8 mouse cellular contexts compared by ENCODE assay signal in the genomic region with DNA sequence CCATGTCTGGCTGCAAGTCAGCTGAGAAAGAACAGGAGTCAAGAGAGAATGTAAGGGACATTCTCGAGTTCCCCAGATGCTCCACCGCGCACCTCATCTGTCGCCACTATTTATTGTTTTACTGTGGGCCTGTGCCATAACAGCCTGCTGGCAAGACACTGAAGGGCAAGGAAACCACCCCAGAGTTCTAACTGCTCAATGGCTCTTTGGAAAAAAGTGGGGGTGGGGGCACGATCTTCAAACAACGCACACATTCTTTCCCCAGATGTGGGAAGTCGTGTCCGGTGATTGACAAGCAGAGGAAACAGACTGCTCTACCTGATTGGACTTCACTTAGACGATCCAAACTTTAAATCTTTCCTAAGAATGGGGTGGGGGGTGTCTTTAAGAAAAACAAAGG. TPM values are rescaled to one million over a fixed set of nuclear protein-coding genes. Genes with fewer than 3 reads are reported as not detected.
A peak's percentile ranks its signal among the peaks of the same experiment; 100 is the strongest.
DNase-seq lines count a peak whose midpoint lies in the region; ATAC-seq lines count a peak whose summit lies in the region.

No protein-coding gene starts in this region.

- H3K27me3 ChIP-seq in stomach, embryonic 15.5 days (replicated peaks), result no peaks in the 10 kb centered on the region

- H3K27ac ChIP-seq in stomach, embryonic 15.5 days, result peak overlapping the region; percentile 83

- peak overlapping the region; percentile 48 for H3K4me2 ChIP-seq in stomach, embryonic 15.5 days

- H3K9me3 ChIP-seq in stomach, embryonic 15.5 days, result no peaks in the 10 kb centered on the region

- H3K4me1 ChIP-seq in stomach, embryonic 15.5 days, result peaks cover 23% of the 10 kb centered on the region

- no peak for ATAC-seq in stomach, embryonic 15.5 days (ENCODE audit: insufficient read depth, low FRiP score, low read depth)

- 10% methylated on average over 9 of the region's 9 CpGs for WGBS in stomach, embryonic 15.5 days

- H3K9ac ChIP-seq in stomach, embryonic 15.5 days, result 0 out of 2 replicates have a peak overlapping the region, but pooled peaks have one; percentile 34

- no peaks in the 10 kb centered on the region for H3K36me3 ChIP-seq in stomach, embryonic 15.5 days

- peak overlapping the region; percentile 46 for H3K4me3 ChIP-seq in stomach, embryonic 15.5 days (replicated peaks)

- DNase-seq in right cerebral cortex, postnatal 10 days (ENCODE audit: low spot score in 2 of 2), result peak; percentile 59 to 61
- no peak for DNase-seq in right cerebral cortex, postnatal 4 days
- DNase-seq in heart, adult 8-10 months (ENCODE audit: low spot score), result peak; percentile 65
- peak; percentile 16 to 39 for DNase-seq in lung, adult 18-20 months
- DNase-seq in adrenal gland, postnatal 25 days, result no peak
- no peak for DNase-seq in spleen, postnatal 10 days (ENCODE audit: low spot score in 2 of 2)
- no peak for DNase-seq in kidney, postnatal 4 days

RNA-seq across cellular contexts. Expression of a gene that starts 1.5 kb away (rescaled TPM):
- total RNA-seq in heart, adult 8-10 months (2022), result 100 to 1,000 TPM; 165 to 223 (median 203) TPM
- polyA plus RNA-seq in stomach, embryonic 15.5 days (2015; fragmentation: Nextera tagmentation; extraction: Ambion mirVana), result 274 and 291 TPM in 2 replicates
- total RNA-seq in adrenal gland, postnatal 25 days (2021), result 24.7 and 25.0 TPM in 2 replicates

RNA-seq across cellular contexts. Expression of a gene that starts 34.6 kb away (rescaled TPM):
- total RNA-seq in heart, adult 8-10 months (2022), result not detected
- polyA plus RNA-seq in stomach, embryonic 15.5 days (2015; fragmentation: Nextera tagmentation; extraction: Ambion mirVana), result not detected in 2 replicates
- not detected in 2 replicates for total RNA-seq in adrenal gland, postnatal 25 days (2021)

RNA-seq across cellular contexts. Expression of a gene that starts 58.5 kb away (rescaled TPM):
- total RNA-seq in heart, adult 8-10 months (2022), result not detected
- polyA plus RNA-seq in stomach, embryonic 15.5 days (2015; fragmentation: Nextera tagmentation; extraction: Ambion mirVana), result not detected in 2 replicates
- total RNA-seq in adrenal gland, postnatal 25 days (2021), result not detected in 2 replicates

Comparison
In these comparisons a context has a peak if more than half of its experiments do, and no peak if none do; other contexts are left out.
1. DNase-seq: peak in right cerebral cortex, postnatal 10 days (2 of 2), heart, adult 8-10 months (single experiment) and lung, adult 18-20 months (2 of 2); none in right cerebral cortex, postnatal 4 days (single experiment), adrenal gland, postnatal 25 days (single experiment), spleen, postnatal 10 days (0 of 2) and kidney, postnatal 4 days (0 of 2).